Mouse (Mus musculus): Measurements from ENCODE around the gene Slc1a1.

DNA sequence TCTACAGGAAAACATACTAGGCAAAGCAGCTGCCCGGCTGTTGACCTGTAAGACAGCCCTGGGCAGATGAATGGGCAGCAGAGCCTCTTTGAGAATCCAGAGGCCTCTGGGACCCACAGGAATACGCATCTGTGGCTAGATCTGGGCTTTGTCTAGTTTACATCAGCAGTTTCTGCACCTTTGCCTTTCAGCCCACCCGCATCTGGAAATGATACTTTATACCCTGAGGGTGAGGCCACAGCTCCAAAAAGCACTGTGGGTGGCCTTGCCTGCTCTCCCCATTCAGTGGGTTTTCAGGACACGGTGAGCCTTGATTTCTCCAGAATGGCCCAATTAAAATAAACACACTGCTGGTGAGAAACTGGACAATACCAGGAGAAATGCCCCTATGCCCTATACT is 73.3 kb downstream of the Slc1a1 start:
- TF ChIP-seq CTCF (IDR thresholded peaks at IDR 0.05) (no peak), EP300 (IDR thresholded peaks at IDR 0.05) (no peak)

Measured in lung, postnatal 0 days (tissue).